Mouse (Mus musculus) limb, embryonic 13.5 days (tissue): Measurements from ENCODE around the gene Ankmy1. TPM values are rescaled to one million over a fixed set of nuclear protein-coding genes. Genes with fewer than 3 reads are reported as not detected.

Experiments
- ATAC-seq: fragments of 200-750 bp; cut with Nextera tagmentation; 2 replicates; pipeline ENCODE4 v1.8.0; 2017; ENCODE audit warnings: low read depth, moderate number of reproducible peaks, moderate TSS enrichment; ENCODE audit not compliant: low FRiP score
- H3K27ac ChIP-seq: fragments of 300-500 bp; sonication (generic); 2 replicates; pipeline ENCODE4 v1.5.1; 2015; ENCODE audit warnings: inconsistent platforms, mild to moderate bottlenecking, moderate library complexity
- H3K27me3 ChIP-seq: fragments of 300-500 bp; sonication (generic); 2 replicates; pipeline ENCODE4 v1.6.1; 2015; ENCODE audit warnings: mild to moderate bottlenecking, inconsistent platforms
- H3K36me3 ChIP-seq: fragments of 300-500 bp; sonication (generic); 2 replicates; pipeline ENCODE4 v1.6.1; 2015; ENCODE audit warnings: inconsistent platforms, mild to moderate bottlenecking, moderate library complexity
- H3K4me1 ChIP-seq: fragments of 300-500 bp; sonication (generic); 2 replicates; pipeline ENCODE4 v1.6.1; 2015; ENCODE audit warnings: inconsistent platforms
- H3K4me2 ChIP-seq: fragments of 300-500 bp; sonication (generic); replicated peaks from 2 replicates; pipeline ENCODE4 v1.6.1; 2015; ENCODE audit warnings: inconsistent platforms, mild to moderate bottlenecking, moderate library complexity
- H3K4me3 ChIP-seq: fragments of 300-500 bp; sonication (generic); 2 replicates; pipeline ENCODE4 v1.5.1; 2015; ENCODE audit warnings: moderate library complexity, mild to moderate bottlenecking, inconsistent platforms
- H3K9ac ChIP-seq: fragments of 300-500 bp; sonication (generic); 2 replicates; pipeline ENCODE4 v1.6.1; 2015; ENCODE audit warnings: mild to moderate bottlenecking, inconsistent platforms
- H3K9me3 ChIP-seq: fragments of 300-500 bp; sonication (generic); 2 replicates; pipeline ENCODE4 v1.6.1; 2016; ENCODE audit warnings: inconsistent platforms
- WGBS: fragments of 180-500 bp; shearing (Covaris S2); methylation state at CpG from one replicate; pipeline ENCODE4 v1.1.7; 2015; 5-methylcytosine and 5-hydroxymethylcytosine counted together
- polyA plus RNA-seq: library from polyadenylated mRNA; unstranded; fragments of >200 nt; fragmentation: Nextera tagmentation; extraction: Ambion mirVana; gene quantifications from 2 replicates; pipeline ENCODE4 v1.2.1, GENCODE M21; 2015

Ankmy1 gene
- polyA plus RNA-seq = 0.36 and 0.43 TPM in 2 replicates

DNA sequence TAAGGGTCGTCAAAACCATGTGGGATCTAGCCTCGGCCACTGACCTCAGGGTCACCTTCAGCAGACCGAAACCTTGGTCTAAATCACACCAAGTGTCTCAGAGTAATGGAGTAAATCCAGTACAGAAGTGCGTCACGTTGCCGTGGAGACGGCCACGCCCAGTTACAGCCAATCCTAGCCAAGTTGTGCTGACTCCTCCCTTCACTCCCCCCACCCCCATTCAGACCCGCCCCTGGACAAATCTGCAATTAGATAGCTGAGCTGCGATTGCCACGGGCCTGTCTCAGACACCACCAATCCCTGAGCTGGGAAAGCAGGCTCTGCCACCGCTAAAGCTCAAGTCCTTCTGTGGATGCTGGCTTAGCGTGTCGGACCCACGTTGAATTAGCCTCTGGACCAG is at the start of gene Ankmy1:
Gene Ankmy1 (minus strand): TSS at position 121 of the 400 bp plus-strand sequence.
- Histone ChIP-seq H3K9me3 (no peaks in the 10 kb centered on the region), H3K27ac (no peak within 1 kb of the TSS), H3K36me3 (no peaks in the 10 kb centered on the region), H3K27me3 (peaks cover 11% of the 10 kb centered on the region), H3K4me1 (peaks cover 19% of the 10 kb centered on the region), H3K4me3 (peak within 1 kb of the TSS; percentile 27; the same call in 1 of the 2 replicates), H3K9ac (peak within 1 kb of the TSS; percentile 31; the same call in 1 of the 2 replicates), H3K4me2 (peak within 1 kb of the TSS; percentile 59)
- peak; percentile 37 for ATAC-seq
- WGBS = 2% methylated on average over 15 of the region's 15 CpGs

DNA sequence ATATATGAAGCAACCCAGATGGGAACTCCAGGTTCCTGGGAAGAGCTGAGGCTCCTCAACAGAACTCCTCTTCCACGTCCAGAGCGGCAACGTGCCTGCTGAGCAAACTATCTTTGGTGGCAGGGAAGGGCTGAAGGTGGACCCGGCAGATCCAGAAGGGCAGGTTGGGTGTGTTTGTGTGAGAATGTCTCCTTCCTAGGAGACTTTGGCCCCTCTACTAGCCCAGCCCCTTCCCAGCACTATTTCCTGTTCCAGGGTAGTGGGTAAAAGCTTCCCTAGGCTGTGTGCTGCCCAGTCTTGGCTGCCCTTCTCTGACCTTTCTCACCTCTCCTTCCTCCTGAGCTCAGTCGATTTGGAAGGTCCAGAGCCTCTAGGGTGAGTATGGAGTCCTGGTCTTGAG is 47.9 kb upstream of the Ankmy1 start, which contains the start of gene Gpr35:
Gene Gpr35 (plus strand): TSS at position 259 of the 400 bp plus-strand sequence.
- Histone ChIP-seq H3K9ac (no peak within 1 kb of the TSS), H3K27me3 (no peaks in the 10 kb centered on the region), H3K4me1 (no peaks in the 10 kb centered on the region), H3K4me2 (no peak within 1 kb of the TSS), H3K27ac (no peak within 1 kb of the TSS), H3K9me3 (no peaks in the 10 kb centered on the region), H3K4me3 (no peak within 1 kb of the TSS), H3K36me3 (peaks cover 33% of the 10 kb centered on the region)
- no peak for ATAC-seq
- 82% methylated on average over 5 of the region's 5 CpGs for WGBS

DNA sequence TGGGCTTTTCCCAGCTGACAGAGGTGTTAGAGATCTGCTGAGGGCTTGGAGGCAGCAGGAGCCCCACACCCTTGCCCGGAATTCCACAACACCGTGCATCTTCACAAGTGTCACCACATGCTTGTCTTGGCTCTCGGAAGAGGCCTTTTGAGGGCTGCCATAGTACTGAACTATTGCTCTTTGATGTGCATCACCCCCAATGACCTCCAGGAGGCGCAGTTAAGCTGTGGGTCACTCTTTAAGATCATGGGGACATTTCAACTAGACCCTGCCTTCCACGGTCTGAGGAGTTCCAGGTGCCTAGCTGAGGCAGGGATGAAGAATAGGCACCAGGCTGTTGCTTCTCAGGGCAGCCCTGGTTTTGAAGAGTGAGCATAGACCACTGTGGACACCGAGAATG is 46.7 kb upstream of the Ankmy1 start:
- Histone ChIP-seq H3K36me3 (peaks cover 45% of the 10 kb centered on the region), H3K4me3 (no peak overlapping the region), H3K27me3 (no peaks in the 10 kb centered on the region), H3K4me1 (no peaks in the 10 kb centered on the region), H3K4me2 (no peak overlapping the region), H3K9ac (no peak overlapping the region), H3K9me3 (no peaks in the 10 kb centered on the region), H3K27ac (no peak overlapping the region)
- ATAC-seq = no peak
- WGBS = 64% methylated on average over 6 of the region's 6 CpGs

DNA sequence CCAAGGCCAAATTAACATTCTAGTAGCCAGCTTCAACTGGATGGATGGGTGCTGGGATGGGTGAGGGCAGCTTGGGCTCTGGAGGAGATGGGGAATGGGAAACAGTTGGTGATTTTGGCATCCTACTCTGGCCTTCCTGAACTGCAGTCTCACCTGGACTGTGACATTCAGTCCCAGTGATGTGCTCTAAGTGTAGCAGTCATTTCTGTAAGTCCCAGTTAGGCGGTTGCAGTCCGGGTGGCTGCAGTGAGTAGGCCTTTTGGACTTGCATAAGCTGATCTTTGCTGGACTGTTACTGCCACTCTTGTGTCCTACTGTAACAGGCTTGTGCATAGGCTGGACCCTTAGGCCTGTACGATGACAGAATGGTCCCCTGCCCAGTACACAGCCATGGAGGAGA is 45.3 kb upstream of the Ankmy1 start:
- ATAC-seq = no peak
- Histone ChIP-seq H3K36me3 (peaks cover 59% of the 10 kb centered on the region), H3K4me2 (no peak overlapping the region), H3K27me3 (no peaks in the 10 kb centered on the region), H3K9ac (no peak overlapping the region), H3K27ac (no peak overlapping the region), H3K4me1 (no peaks in the 10 kb centered on the region), H3K9me3 (no peaks in the 10 kb centered on the region), H3K4me3 (no peak overlapping the region)
- WGBS = 94% methylated on average over 3 of the region's 3 CpGs

DNA sequence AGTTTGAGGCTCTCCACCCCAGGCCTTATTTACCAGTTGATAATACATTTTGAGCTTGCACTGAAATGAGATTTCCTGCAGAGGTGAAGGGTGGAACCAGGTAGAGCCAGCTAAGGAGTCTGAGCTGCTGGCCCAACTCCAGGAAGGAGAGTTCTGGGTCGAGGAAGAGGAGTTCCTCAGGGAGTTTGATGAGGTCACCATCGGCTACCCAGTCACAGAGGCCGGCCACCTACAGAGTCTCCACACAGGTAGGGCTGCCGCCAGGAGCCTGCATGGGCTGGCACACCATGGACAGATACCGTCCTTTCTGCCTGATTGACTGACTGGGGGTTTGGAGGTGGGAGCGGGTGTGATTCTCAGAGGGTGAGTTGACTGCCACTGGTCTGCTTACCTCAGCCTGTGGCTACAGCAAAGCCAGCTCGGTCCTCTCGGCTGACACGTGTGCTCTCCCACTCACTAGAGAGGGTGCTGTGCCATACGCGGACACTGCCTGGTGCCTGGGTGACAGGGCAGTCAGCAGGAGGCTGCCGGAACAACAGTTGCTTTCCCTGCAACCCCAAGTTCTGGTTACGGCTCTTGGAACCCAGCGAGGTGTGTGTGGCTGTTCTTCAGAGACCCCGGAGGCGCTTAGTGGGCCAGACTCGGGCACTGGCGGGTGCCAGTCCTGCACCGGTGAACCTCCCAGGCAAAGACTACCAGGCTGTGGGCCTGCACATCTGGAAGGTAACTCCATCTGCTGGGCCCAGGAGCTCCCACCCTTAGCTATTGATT is 40.7 kb upstream of the Ankmy1 start:
- Histone ChIP-seq H3K4me2 (no peak overlapping the region), H3K9ac (no peak overlapping the region), H3K27ac (no peak overlapping the region), H3K4me1 (no peaks in the 10 kb centered on the region), H3K36me3 (peaks cover 93% of the 10 kb centered on the region), H3K9me3 (no peaks in the 10 kb centered on the region), H3K4me3 (no peak overlapping the region), H3K27me3 (no peaks in the 10 kb centered on the region)
- no peak for ATAC-seq
- 95% methylated on average over 19 of the region's 19 CpGs for WGBS

DNA sequence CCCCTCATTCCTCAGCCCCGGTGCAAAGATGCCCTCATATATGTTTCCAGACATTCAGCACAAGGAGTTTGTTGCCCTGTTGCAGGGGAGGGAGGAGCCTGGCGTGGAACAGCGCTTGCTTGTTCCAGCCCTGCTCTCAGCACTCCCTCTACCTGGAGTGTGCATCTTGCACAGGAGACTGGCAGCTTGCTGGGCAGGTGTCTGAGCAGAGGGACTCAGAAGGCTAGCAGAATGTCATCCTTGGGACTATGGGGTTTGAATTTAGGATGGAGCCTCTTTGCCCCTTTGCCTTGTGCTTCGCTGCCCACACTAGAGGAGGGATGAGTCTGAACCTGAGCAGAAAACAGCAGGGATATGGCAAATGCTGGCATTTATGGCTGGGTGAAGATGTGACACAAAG is 37.0 kb upstream of the Ankmy1 start:
- H3K4me3 ChIP-seq = no peak overlapping the region
- H3K4me1 ChIP-seq = peaks cover 16% of the 10 kb centered on the region
- H3K4me2 ChIP-seq = no peak overlapping the region
- no peaks in the 10 kb centered on the region for H3K27me3 ChIP-seq
- no peak overlapping the region for H3K27ac ChIP-seq
- 88% methylated on average over 4 of the region's 4 CpGs for WGBS
- H3K36me3 ChIP-seq = peaks cover 67% of the 10 kb centered on the region
- H3K9ac ChIP-seq = no peak overlapping the region
- no peak for ATAC-seq
- H3K9me3 ChIP-seq = no peaks in the 10 kb centered on the region

DNA sequence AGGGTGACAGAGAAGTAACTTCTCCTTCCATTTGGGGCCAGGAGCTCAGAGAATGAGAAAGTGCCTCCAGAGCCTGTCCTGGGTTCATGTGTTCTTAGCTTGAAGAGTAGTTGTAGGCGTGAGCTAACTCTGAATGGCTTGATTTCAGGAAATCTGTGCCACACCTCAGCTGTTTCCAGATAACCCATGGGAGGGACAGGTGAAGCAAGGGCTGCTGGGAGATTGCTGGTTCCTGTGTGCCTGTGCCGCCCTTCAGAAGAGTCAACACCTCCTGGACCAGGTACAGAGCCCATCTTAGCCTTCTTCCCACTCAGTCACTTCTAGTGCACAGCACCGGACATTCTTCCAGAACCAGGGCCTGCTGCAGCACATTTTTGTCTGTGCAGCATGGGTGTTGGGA is 35.1 kb upstream of the Ankmy1 start:
- no peaks in the 10 kb centered on the region for H3K27me3 ChIP-seq
- 89% methylated on average over 3 of the region's 3 CpGs for whole genome bisulfite sequencing
- H3K9me3 ChIP-seq = no peaks in the 10 kb centered on the region
- no peak overlapping the region for H3K4me2 ChIP-seq
- no peak overlapping the region for H3K9ac ChIP-seq
- peaks cover 21% of the 10 kb centered on the region for H3K4me1 ChIP-seq
- H3K36me3 ChIP-seq = peaks cover 47% of the 10 kb centered on the region
- H3K4me3 ChIP-seq = no peak overlapping the region
- no peak overlapping the region for H3K27ac ChIP-seq
- no peak for ATAC-seq

DNA sequence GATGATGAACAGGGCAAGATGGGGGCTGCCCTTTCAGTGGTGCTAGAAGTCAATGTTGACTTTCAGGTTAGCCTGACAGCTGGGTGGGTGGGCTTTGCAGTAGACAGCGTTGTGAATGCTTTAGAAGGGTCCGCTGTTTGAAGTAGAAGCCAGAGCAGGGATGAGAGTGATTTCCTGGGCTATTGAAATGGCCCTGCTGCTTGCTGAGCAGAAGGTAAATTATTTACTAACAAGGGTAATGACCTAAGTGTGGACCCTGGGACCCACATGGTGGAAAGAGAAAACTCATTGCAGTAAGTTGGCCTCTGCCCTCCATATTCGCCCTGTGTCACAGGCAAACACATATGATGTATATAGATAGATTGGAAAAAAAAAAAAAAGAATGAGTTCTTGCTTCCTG is 33.8 kb upstream of the Ankmy1 start:
- Histone ChIP-seq H3K36me3 (peaks cover 34% of the 10 kb centered on the region), H3K27ac (no peak overlapping the region), H3K27me3 (no peaks in the 10 kb centered on the region), H3K4me1 (peaks cover 21% of the 10 kb centered on the region), H3K9me3 (no peaks in the 10 kb centered on the region), H3K4me3 (no peak overlapping the region), H3K9ac (no peak overlapping the region), H3K4me2 (peak overlapping the region; percentile 75)
- 91% methylated on average over 3 of the region's 3 CpGs for WGBS
- no peak for ATAC-seq

DNA sequence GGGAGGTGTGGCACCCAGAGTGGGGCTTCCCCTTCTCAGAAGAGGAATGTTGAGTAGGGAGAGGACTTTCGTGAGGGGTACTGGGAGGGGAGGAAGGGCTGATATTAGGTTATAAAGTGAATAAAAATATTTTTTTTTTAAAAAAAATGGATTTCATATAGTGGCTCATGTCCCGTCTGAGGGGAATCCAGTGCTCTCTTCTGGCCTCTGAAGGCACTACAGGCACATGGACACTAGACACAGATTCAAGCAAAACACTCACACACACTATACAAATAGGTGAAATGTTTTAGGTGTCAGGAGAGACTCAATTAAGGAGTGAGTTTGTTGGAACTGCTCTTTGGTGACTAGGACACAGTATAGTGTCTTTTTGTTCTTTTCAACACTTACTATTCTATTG is 33.3 kb upstream of the Ankmy1 start:
- no peak overlapping the region for H3K27ac ChIP-seq
- no peak for ATAC-seq
- peak overlapping the region; percentile 78 for H3K4me3 ChIP-seq
- H3K27me3 ChIP-seq = no peaks in the 10 kb centered on the region
- peak overlapping the region; percentile 85 for H3K9ac ChIP-seq
- 70% methylated on average over 2 of the region's 2 CpGs for WGBS
- H3K4me2 ChIP-seq = peak overlapping the region; percentile 75
- H3K4me1 ChIP-seq = peaks cover 21% of the 10 kb centered on the region
- H3K9me3 ChIP-seq = no peaks in the 10 kb centered on the region
- H3K36me3 ChIP-seq = peaks cover 32% of the 10 kb centered on the region

DNA sequence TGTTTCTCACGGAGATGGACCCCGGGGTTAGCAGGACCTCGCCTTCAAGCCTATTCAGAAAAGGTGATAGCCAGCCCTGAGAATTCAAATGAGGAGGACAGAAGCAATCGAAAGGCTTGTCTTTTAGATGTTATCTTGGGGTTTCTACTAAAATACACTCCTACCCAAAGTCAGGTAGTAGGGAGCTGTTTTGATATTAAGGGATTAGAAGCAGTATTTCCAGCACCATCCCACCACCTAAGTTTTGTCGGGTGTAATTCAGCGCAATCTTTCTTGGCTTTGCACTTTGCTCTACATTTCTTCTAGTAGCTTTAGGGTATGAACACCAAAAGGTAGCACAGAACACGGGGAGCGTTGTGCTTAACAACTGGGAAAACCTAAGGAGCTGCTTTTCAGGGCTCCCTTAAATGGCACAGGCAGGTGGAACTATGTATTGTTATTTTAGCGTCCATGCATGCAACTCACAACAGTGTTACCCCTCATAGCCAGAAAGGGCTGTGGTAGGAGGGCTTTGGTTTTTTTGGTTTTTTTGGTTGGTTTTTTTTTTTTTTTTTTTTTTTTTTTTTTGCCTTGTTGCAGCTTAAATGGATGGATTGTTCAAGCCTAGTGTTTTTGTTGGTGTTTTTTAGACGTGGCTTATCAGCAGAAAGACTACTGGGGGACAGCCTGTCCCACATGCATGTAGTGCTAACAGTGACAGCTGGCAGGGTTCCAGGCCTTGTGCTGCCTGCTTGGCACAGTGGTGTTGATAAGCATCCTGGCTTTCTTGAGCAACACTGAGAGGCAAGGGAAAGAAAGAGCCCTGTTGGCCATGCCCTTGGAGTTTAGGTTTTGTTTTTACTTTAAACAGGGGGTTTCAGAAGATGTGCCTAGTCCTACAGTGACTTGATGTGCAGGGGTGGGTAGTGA is 32.6 kb upstream of the Ankmy1 start:
- WGBS = 21% methylated on average over 10 of the region's 10 CpGs
- Histone ChIP-seq H3K27ac (peak overlapping the region; percentile 96), H3K9ac (peak overlapping the region; percentile 85), H3K9me3 (no peaks in the 10 kb centered on the region), H3K4me3 (peak overlapping the region; percentile 78), H3K27me3 (no peaks in the 10 kb centered on the region), H3K4me1 (peaks cover 21% of the 10 kb centered on the region), H3K4me2 (peak overlapping the region; percentile 75), H3K36me3 (peaks cover 28% of the 10 kb centered on the region)
- no peak for ATAC-seq

DNA sequence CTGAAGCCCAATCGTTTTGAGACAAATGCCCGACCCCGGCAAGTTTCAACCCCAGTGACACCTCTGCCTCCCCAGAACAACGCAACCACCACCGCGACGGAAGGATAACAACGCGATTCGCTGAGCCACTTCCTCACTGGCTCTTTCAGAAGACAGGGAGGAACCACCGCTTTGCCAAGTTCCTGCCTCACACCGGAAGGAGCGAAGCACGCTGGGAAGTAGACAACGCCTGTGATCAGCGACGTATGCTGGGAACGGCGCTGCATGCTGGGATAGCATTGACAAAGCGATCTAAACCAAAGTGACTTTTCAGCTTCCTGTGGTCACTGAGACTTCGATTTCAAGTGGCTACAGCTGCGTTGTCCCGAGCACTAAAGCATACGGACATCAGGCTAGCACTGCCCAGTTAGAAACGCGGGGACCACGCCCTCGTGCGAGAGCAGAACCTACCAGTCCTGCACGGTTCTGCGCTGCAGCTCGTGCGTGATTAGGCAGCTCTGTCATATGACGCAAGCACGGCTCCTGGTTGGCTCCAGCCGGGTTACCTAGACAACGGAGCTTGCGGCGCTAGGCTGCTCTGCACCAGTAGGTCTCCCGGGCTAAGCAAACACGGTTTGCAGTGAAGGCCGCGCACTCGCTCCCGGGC is 31.6 kb upstream of the Ankmy1 start, which contains the start of gene Capn10:
Gene Capn10 (plus strand): TSS at position 195 of the 646 bp plus-strand sequence.
- peak; percentile 99 for ATAC-seq
- H3K4me1 ChIP-seq = peaks cover 21% of the 10 kb centered on the region
- peaks cover 18% of the 10 kb centered on the region for H3K36me3 ChIP-seq
- H3K4me3 ChIP-seq = peak within 1 kb of the TSS; percentile 78
- no peaks in the 10 kb centered on the region for H3K27me3 ChIP-seq
- under 1% methylated on average over 45 of the region's 45 CpGs for WGBS
- H3K9ac ChIP-seq = peak within 1 kb of the TSS; percentile 85
- peak within 1 kb of the TSS; percentile 96 for H3K27ac ChIP-seq
- H3K4me2 ChIP-seq = peak within 1 kb of the TSS; percentile 75
- no peaks in the 10 kb centered on the region for H3K9me3 ChIP-seq
